Mouse (Mus musculus) forebrain, postnatal 0 days (tissue): ENCODE measurements around the gene Cdh13. TPM values are rescaled to one million over a fixed set of nuclear protein-coding genes. Genes with fewer than 3 reads are reported as not detected.
A peak's percentile ranks its signal among the peaks of the same experiment; 100 is the strongest.
"Not testable (repeated sequence)": the region's sequence is repeated elsewhere in the genome, so short reads cannot be mapped to it uniquely, and the experiment has no call there.

Experiments used
- ATAC-seq: fragments of 200-750 bp; cut with Nextera tagmentation; 2 replicates; pipeline ENCODE4 v1.8.0; 2017; ENCODE audit warnings: mild to moderate bottlenecking, moderate library complexity
- DNase-seq: peaks from one replicate; pipeline ENCODE4 v3.0.0-alpha.2; 2015
- H3K27ac ChIP-seq: fragments of 300-500 bp; sonication (generic); 2 replicates; pipeline ENCODE4 v1.5.1; 2014; ENCODE audit warnings: low read depth, mild to moderate bottlenecking, antibody characterized with exemption, low read length, moderate library complexity, mixed read lengths
- H3K27me3 ChIP-seq: fragments of 300-500 bp; sonication (generic); 2 replicates; pipeline ENCODE4 v1.6.1; 2014; ENCODE audit warnings: mild to moderate bottlenecking, low read length, mixed read lengths; ENCODE audit not compliant: insufficient read depth
- H3K36me3 ChIP-seq: fragments of 300-500 bp; sonication (generic); 2 replicates; pipeline ENCODE4 v1.6.1; 2014; ENCODE audit warnings: mild to moderate bottlenecking, moderate library complexity; ENCODE audit not compliant: insufficient read depth
- H3K4me1 ChIP-seq: fragments of 300-500 bp; sonication (generic); 2 replicates; pipeline ENCODE4 v1.6.1; 2014; ENCODE audit warnings: antibody characterized with exemption; ENCODE audit not compliant: insufficient read depth
- H3K4me2 ChIP-seq: fragments of 300-500 bp; sonication (generic); 2 replicates; pipeline ENCODE4 v1.6.1; 2014; ENCODE audit warnings: low read depth, mild to moderate bottlenecking, moderate library complexity
- H3K4me3 ChIP-seq: fragments of 300-500 bp; sonication (generic); 2 replicates; pipeline ENCODE4 v1.5.1; 2014; ENCODE audit warnings: low read depth, low read length, mixed read lengths
- H3K9ac ChIP-seq: fragments of 300-500 bp; sonication (generic); 2 replicates; pipeline ENCODE4 v1.6.1; 2014; ENCODE audit warnings: mild to moderate bottlenecking
- H3K9me3 ChIP-seq: fragments of 300-500 bp; sonication (generic); 2 replicates; pipeline ENCODE4 v1.6.1; 2016; ENCODE audit warnings: low read length
- CTCF ChIP-seq: sonication (generic); IDR thresholded peaks from 2 replicates; pipeline ENCODE4 v1.5.1; 2016; ENCODE audit warnings: antibody characterized with exemption, control low read depth, low read depth
- WGBS: fragments of 180-500 bp; shearing (Covaris S2); extraction: QIAGEN DNeasy Blood & Tissue Kit; methylation state at CpG from one replicate; pipeline ENCODE4 v1.1.7; 2014; 5-methylcytosine and 5-hydroxymethylcytosine counted together
- polyA plus RNA-seq: library from polyadenylated mRNA; unstranded; fragments of >200 nt; fragmentation: Nextera tagmentation; extraction: Ambion mirVana; gene quantifications from 2 replicates; pipeline ENCODE4 v1.2.1, GENCODE M21; 2015
- total RNA-seq: library from RNA; depleted of rRNA; stranded (reverse); fragments of >200 nt; gene quantifications from 2 replicates; pipeline ENCODE4 v1.2.3, GENCODE M21; 2014

Cdh13 gene
- total and polyA plus RNA-seq, 2 experiments from 2014 or later, result 127 to 154 TPM

DNA sequence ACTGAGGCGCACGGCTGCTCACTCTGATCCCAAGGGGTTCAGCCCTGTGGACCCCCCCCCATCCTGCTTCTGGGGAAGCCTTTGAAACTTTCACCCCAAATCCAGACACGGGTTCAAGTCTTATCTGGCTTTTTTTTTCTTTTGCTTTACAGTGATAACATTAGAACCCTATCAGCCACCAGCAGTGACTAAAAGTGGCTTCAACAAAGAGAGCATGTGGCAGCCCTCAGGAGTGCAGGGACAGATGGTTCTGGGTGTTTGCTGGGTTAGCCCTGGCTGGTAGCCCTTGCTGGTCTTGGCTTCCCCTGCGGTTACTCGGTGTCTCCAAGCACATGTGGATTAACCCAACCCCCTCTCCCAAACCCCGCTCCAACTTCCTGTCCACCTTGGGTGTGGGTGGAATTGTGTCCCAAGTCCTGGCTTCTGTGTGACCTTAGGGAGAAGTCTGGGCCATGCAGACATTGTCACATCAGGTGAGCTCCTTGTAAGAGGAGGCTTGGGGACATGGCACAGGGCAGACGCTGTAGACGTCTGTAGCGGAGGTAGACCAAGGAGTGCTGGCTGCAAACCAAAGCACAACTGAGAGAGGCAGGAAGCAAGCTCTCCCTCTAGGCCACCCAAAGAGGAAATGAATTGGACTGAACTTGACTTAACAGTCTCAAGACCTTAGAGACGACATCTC is 1069.6 kb downstream of the Cdh13 start:
- WGBS, result 85% methylated on average over 10 of the region's 10 CpGs
- Histone ChIP-seq H3K4me3 (no peak overlapping the region), H3K4me2 (no peak overlapping the region), H3K27ac (no peak overlapping the region), H3K9ac (no peak overlapping the region), H3K4me1 (no peaks in the 10 kb centered on the region), H3K36me3 (peaks cover 17% of the 10 kb centered on the region), H3K9me3 (no peaks in the 10 kb centered on the region), H3K27me3 (no peaks in the 10 kb centered on the region)
- no peak for DNase-seq
- TF ChIP-seq CTCF, result no peak
- ATAC-seq, result no peak

DNA sequence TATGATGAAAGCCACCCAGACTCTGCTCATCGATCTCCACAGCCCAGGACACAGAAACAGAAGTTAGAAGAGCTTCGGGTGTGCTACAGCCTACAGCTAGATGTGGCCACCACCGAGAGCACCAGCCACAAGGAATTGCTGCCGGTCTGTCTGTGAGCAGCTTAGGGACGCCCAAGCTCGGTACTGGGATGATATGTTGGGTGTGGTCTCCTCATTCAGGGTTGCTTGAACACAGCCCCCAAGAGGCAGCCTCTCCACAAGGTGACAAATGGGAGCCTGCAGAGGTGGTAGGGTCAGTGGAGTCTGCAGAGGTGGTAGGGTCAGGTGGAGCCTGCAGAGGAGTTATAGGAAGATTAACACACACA is 1070.1 kb downstream of the Cdh13 start:
- ATAC-seq (no peak), DNase-seq (no peak)
- no peak for TF ChIP-seq CTCF
- H3K27me3 ChIP-seq, result no peaks in the 10 kb centered on the region
- no peaks in the 10 kb centered on the region for H3K4me1 ChIP-seq
- peaks cover 12% of the 10 kb centered on the region for H3K36me3 ChIP-seq
- no peak overlapping the region for H3K9ac ChIP-seq
- 89% methylated on average over 6 of the region's 6 CpGs for WGBS
- no peak overlapping the region for H3K27ac ChIP-seq
- H3K9me3 ChIP-seq, result no peaks in the 10 kb centered on the region
- H3K4me3 ChIP-seq, result no peak overlapping the region
- H3K4me2 ChIP-seq, result no peak overlapping the region

DNA sequence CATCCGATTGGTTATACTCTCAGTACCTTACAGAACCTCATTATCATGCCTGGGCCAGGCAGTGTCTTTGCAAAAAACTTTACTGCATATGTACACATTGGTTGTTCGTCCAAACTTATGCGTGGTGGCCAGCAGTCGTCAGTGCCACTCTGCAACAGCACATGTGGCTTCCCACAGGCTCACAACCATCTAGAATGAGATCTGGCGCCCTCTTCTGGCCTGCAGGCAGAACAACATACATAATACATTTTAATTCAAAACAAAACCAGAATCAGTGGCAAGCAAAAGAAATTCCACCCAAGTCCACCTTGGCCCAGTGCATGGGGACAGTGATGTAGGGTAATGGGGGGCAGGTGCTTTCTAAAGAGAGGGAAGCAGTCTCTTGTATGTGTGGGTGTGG is 1073.1 kb downstream of the Cdh13 start:
- H3K9ac ChIP-seq, DNase-seq, H3K4me3 ChIP-seq, H3K9me3 ChIP-seq, H3K4me1 ChIP-seq, ATAC-seq, H3K36me3 ChIP-seq, H3K4me2 ChIP-seq, H3K27me3 ChIP-seq, H3K27ac ChIP-seq: not testable (repeated sequence)
- TF ChIP-seq CTCF, result peak; percentile 60
- WGBS, result 59% methylated on average over 5 of the region's 5 CpGs

DNA sequence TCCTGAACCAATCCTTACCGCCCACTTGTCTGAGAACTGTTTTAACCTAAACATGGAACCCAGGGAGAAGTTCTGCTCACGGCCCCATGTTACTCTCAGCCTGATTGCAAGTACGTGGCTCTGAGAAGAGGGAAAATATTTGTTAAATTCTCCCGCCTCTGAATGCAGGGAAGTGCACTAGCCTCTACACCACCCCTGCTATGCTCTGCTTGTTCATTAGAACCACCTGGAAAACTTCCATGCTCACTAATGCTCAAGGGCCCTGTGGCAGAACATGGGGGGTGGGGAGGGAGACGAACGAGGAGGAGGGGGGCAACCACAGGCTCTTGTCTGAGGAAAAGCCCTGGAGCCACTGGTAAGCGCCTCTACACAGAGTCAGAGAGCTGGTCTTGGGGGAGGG is 1074.6 kb downstream of the Cdh13 start:
- 82% methylated on average over 7 of the region's 7 CpGs for whole genome bisulfite sequencing
- H3K4me3 ChIP-seq, result no peak overlapping the region
- DNase-seq, result no peak
- H3K9me3 ChIP-seq, result no peaks in the 10 kb centered on the region
- H3K36me3 ChIP-seq, result no peaks in the 10 kb centered on the region
- H3K27ac ChIP-seq, result no peak overlapping the region
- H3K4me1 ChIP-seq, result no peaks in the 10 kb centered on the region
- no peak overlapping the region for H3K9ac ChIP-seq
- no peaks in the 10 kb centered on the region for H3K27me3 ChIP-seq
- no peak overlapping the region for H3K4me2 ChIP-seq
- ATAC-seq, result no peak
- no peak for TF ChIP-seq CTCF

DNA sequence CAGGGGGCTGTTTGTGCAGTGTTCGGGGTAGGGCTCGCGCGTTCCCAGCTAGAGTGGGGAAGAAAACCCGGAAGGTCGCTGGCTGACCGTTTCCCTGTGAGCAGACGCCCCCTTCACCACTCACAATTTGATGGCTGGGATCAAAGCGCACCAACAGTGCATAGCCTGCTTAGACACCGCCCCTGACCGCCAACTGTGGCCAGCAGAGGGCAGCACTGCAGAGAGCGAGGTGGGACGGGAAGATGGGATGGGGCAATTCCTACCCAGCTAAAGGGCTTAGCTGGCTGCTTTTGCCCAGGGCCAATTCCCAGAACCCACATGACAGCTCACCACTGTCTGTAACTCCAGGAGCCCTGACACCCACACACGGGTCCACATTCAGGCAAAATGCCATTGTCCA is 1075.3 kb downstream of the Cdh13 start:
- whole genome bisulfite sequencing, result 53% methylated on average over 14 of the region's 14 CpGs
- ATAC-seq, result no peak
- Histone ChIP-seq H3K4me2 (no peak overlapping the region), H3K36me3 (no peaks in the 10 kb centered on the region), H3K4me1 (no peaks in the 10 kb centered on the region), H3K9ac (no peak overlapping the region), H3K9me3 (no peaks in the 10 kb centered on the region), H3K4me3 (no peak overlapping the region), H3K27me3 (no peaks in the 10 kb centered on the region), H3K27ac (no peak overlapping the region)
- DNase-seq, result no peak
- peak; percentile 62 for TF ChIP-seq CTCF

DNA sequence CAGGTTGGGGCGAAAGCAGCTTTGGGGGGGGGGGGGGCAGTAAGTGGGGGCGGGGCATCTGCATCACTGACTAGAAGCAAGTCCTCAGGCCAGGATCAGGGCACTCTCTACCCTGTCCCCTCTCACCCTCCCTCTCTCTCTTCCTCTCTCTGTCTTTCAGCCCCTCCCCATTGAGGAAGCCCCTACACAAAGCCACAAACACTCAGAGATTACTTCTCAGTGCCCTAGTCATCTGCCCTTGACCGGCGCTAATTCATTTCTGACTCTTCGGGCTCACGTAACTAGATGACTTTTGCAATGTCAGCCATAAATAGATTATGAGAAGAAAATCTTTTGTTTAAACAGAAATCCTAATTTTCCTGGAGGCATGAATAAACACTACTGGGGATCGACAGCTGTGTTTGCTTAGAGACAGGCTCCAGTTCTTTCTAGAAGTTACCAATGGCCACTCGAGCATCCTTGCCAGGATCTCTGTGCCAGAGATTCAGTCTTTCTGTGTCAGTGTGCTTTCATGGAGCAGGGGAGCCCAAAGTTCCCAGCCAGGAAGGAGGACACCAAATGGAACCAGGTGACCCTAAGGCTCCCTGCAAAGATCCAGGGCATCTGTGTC is 1077.3 kb downstream of the Cdh13 start:
- 66% methylated on average over 8 of the region's 8 CpGs for whole genome bisulfite sequencing
- H3K4me2 ChIP-seq, result no peak overlapping the region

More for the DNA sequence above, 1077.3 kb downstream of the Cdh13 start:
- Histone ChIP-seq H3K9me3 (no peaks in the 10 kb centered on the region), H3K36me3 (no peaks in the 10 kb centered on the region), H3K4me3 (no peak overlapping the region), H3K27ac (no peak overlapping the region), H3K9ac (no peak overlapping the region), H3K27me3 (no peaks in the 10 kb centered on the region), H3K4me1 (no peaks in the 10 kb centered on the region)
- DNase-seq (no peak), ATAC-seq (no peak)
- TF ChIP-seq CTCF, result no peak
